Comparison of ENCODE assay signal across 9 mouse cellular contexts in genomic region chr7:127183828-127184227, GRCm38 (mm10). TPM values are rescaled to one million over a fixed set of nuclear protein-coding genes. Genes with fewer than 3 reads are reported as not detected.
DNase-seq lines count a peak whose midpoint lies in the region; ATAC-seq and TF ChIP-seq lines count a peak whose summit lies in the region.
"Had no signal": no experiment of that assay in that cellular context is flagged by ENCODE, and none has a peak within 500 bp of the region (broad histone marks: within the 10 kb centered on the region; RNA-seq: fewer than 3 reads in every experiment).

No protein-coding gene starts in this region.

- intact Hi-C loops in gastrocnemius, postnatal 14 days (cut with DNase I; ENCODE audit: low total_unique reads): loop anchor here (5.0 kb wide), 1 partner anchor 52 kb away; no protein-coding TSS in a partner anchor

- no peak for TF ChIP-seq POLR2A in testis, adult 2 months (IDR thresholded peaks at IDR 0.05; ENCODE audit: control insufficient read depth, low read depth, low read length)

- no peaks in the 10 kb centered on the region for H3K27me3 ChIP-seq in forebrain, postnatal 0 days (ENCODE audit: insufficient read depth, low read length)
- H3K27me3 ChIP-seq in forebrain, embryonic 10.5 days (ENCODE audit: poor library complexity, severe bottlenecking): no peaks in the 10 kb centered on the region
- no peaks in the 10 kb centered on the region for H3K27me3 ChIP-seq in testis, adult 2 months (ENCODE audit: control insufficient read depth, insufficient read depth, low read length)
- no peaks in the 10 kb centered on the region for H3K27me3 ChIP-seq in liver, embryonic 11.5 days (replicated peaks; ENCODE audit: control insufficient read depth, insufficient read depth, low read length)

- H3K36me3 ChIP-seq in forebrain, postnatal 0 days (ENCODE audit: insufficient read depth): no peaks in the 10 kb centered on the region
- H3K36me3 ChIP-seq in forebrain, embryonic 10.5 days (replicated peaks): no peaks in the 10 kb centered on the region
- H3K36me3 ChIP-seq in testis, adult 2 months (ENCODE audit: control insufficient read depth, insufficient read depth, low read length): no peaks in the 10 kb centered on the region
- no peaks in the 10 kb centered on the region for H3K36me3 ChIP-seq in liver, embryonic 11.5 days (ENCODE audit: control insufficient read depth, insufficient read depth, low read length)

- no peak overlapping the region for H3K9ac ChIP-seq in forebrain, postnatal 0 days
- no peak overlapping the region for H3K9ac ChIP-seq in liver, embryonic 11.5 days (ENCODE audit: low read depth, low read length)

- H3K9me3 ChIP-seq in forebrain, postnatal 0 days (ENCODE audit: low read length): no peaks in the 10 kb centered on the region
- H3K9me3 ChIP-seq in forebrain, embryonic 10.5 days: no peaks in the 10 kb centered on the region
- H3K9me3 ChIP-seq in liver, embryonic 11.5 days (ENCODE audit: control insufficient read depth, low read length): no peaks in the 10 kb centered on the region

- peak; percentile 30 for TF ChIP-seq CTCF in forebrain, postnatal 0 days (IDR thresholded peaks at IDR 0.05; ENCODE audit: low read depth)
- peak; percentile 37; the same call in 1 of the 2 replicates for TF ChIP-seq CTCF in testis, adult 2 months (IDR thresholded peaks at IDR 0.05; ENCODE audit: control insufficient read depth, insufficient read depth, insufficient replicate concordance, low read depth, low read length)

- no peak overlapping the region for H3K4me2 ChIP-seq in forebrain, postnatal 0 days (ENCODE audit: low read depth)
- H3K4me2 ChIP-seq in liver, embryonic 11.5 days: peak overlapping the region; percentile 14; the same call in 1 of the 2 replicates

- no peak overlapping the region for H3K27ac ChIP-seq in forebrain, postnatal 0 days (ENCODE audit: low read depth, low read length)
- no peak overlapping the region for H3K27ac ChIP-seq in forebrain, embryonic 10.5 days
- no peak overlapping the region for H3K27ac ChIP-seq in testis, adult 2 months (ENCODE audit: control insufficient read depth, insufficient read depth, low read depth, low read length)
- peak overlapping the region; percentile 64; the same call in 1 of the 2 replicates for H3K27ac ChIP-seq in liver, embryonic 11.5 days (ENCODE audit: low read depth, low read length)

- H3K4me1 ChIP-seq in forebrain, postnatal 0 days (ENCODE audit: insufficient read depth): no peaks in the 10 kb centered on the region
- no peaks in the 10 kb centered on the region for H3K4me1 ChIP-seq in forebrain, embryonic 10.5 days
- H3K4me1 ChIP-seq in testis, adult 2 months (ENCODE audit: control insufficient read depth, insufficient read depth, low read length): no peaks in the 10 kb centered on the region
- H3K4me1 ChIP-seq in liver, embryonic 11.5 days (replicated peaks; ENCODE audit: control insufficient read depth, insufficient read depth, low read length): peaks cover 36% of the 10 kb centered on the region

- DNase-seq in forebrain, postnatal 0 days: no peak
- no peak for DNase-seq in forebrain, embryonic 10.5 days (ENCODE audit: extremely low spot score, low spot score)
- DNase-seq in testis, postnatal 14 days (ENCODE audit: low spot score): no peak
- no peak for DNase-seq in liver, embryonic 11.5 days (ENCODE audit: low spot score)
- peak; percentile 40 to 41 for DNase-seq in thymus, postnatal 36 days
- DNase-seq in gastrocnemius, postnatal 14 days: no peak
- DNase-seq in cerebellum, postnatal 4 days (ENCODE audit: low spot score in 2 of 2): no peak

- no peak overlapping the region for H3K4me3 ChIP-seq in forebrain, postnatal 0 days (ENCODE audit: low read depth, low read length)
- H3K4me3 ChIP-seq in forebrain, embryonic 10.5 days: no peak overlapping the region
- no peak overlapping the region for H3K4me3 ChIP-seq in testis, adult 2 months (ENCODE audit: control insufficient read depth, low read depth, low read length)
- H3K4me3 ChIP-seq in liver, embryonic 11.5 days (ENCODE audit: low read depth, low read length): no peak overlapping the region
- H3K4me3 ChIP-seq: erythroblast, embryonic 14.5 days had no signal

- ATAC-seq in forebrain, postnatal 0 days: no peak
- ATAC-seq in liver, embryonic 11.5 days (replicated peaks; ENCODE audit: low FRiP score): peak; percentile 63

- WGBS in forebrain, postnatal 0 days: 74% methylated on average over 6 of the region's 6 CpGs
- WGBS in forebrain, embryonic 10.5 days: 83% methylated on average over 6 of the region's 6 CpGs
- 65% methylated on average over 6 of the region's 6 CpGs for WGBS in liver, embryonic 11.5 days

RNA-seq across cellular contexts. Expression of gene Cd2bp2, which starts 12.0 kb away (rescaled TPM):
- 89.9 and 131 TPM in 2 replicates for total RNA-seq in forebrain, postnatal 0 days (2014; rRNA removed)
- polyA plus RNA-seq in forebrain, postnatal 0 days (2015; fragmentation: Nextera tagmentation; extraction: Ambion mirVana): 55.0 and 67.5 TPM in 2 replicates
- 111 and 114 TPM in 2 replicates for polyA plus RNA-seq in forebrain, embryonic 10.5 days (2016; fragmentation: Nextera tagmentation; extraction: Ambion mirVana)
- polyA plus RNA-seq in testis, adult 2 months (2012; rRNA removed): 19.6 and 27.8 TPM in 2 replicates
- 50.3 and 59.5 TPM in 2 replicates for polyA plus RNA-seq in liver, embryonic 11.5 days (2014; fragmentation: Nextera tagmentation; extraction: Ambion mirVana)
- 10 to 100 TPM; 30.0 to 32.0 TPM for total RNA-seq in gastrocnemius, postnatal 14 days (2021)

RNA-seq across cellular contexts. Expression of gene Tbc1d10b, which starts 24.4 kb away (rescaled TPM):
- total RNA-seq in forebrain, postnatal 0 days (2014; rRNA removed): 63.8 and 68.7 TPM in 2 replicates
- polyA plus RNA-seq in forebrain, postnatal 0 days (2015; fragmentation: Nextera tagmentation; extraction: Ambion mirVana): 18.1 and 24.8 TPM in 2 replicates
- polyA plus RNA-seq in forebrain, embryonic 10.5 days (2016; fragmentation: Nextera tagmentation; extraction: Ambion mirVana): 27.3 and 29.2 TPM in 2 replicates
- 5.1 and 6.3 TPM in 2 replicates for polyA plus RNA-seq in testis, adult 2 months (2012; rRNA removed)
- 28.2 and 29.0 TPM in 2 replicates for polyA plus RNA-seq in liver, embryonic 11.5 days (2014; fragmentation: Nextera tagmentation; extraction: Ambion mirVana)
- 10 to 100 TPM; 32.1 to 32.9 TPM for total RNA-seq in gastrocnemius, postnatal 14 days (2021)

RNA-seq across cellular contexts. Expression of gene Mylpf, which starts 24.9 kb away (rescaled TPM):
- 0.52 and 1.6 TPM in 2 replicates for total RNA-seq in forebrain, postnatal 0 days (2014; rRNA removed)
- 1.8 and 3.2 TPM in 2 replicates for polyA plus RNA-seq in forebrain, postnatal 0 days (2015; fragmentation: Nextera tagmentation; extraction: Ambion mirVana)
- polyA plus RNA-seq in forebrain, embryonic 10.5 days (2016; fragmentation: Nextera tagmentation; extraction: Ambion mirVana): 10.7 and 10.8 TPM in 2 replicates
- 1.3 and 1.4 TPM in 2 replicates for polyA plus RNA-seq in testis, adult 2 months (2012; rRNA removed)
- 31.5 and 33.6 TPM in 2 replicates for polyA plus RNA-seq in liver, embryonic 11.5 days (2014; fragmentation: Nextera tagmentation; extraction: Ambion mirVana)
- total RNA-seq in gastrocnemius, postnatal 14 days (2021): over 10,000 TPM; 57,620 to 58,231 TPM

RNA-seq across cellular contexts. Expression of gene Spn, which starts 46.2 kb away (rescaled TPM):
- total RNA-seq in forebrain, postnatal 0 days (2014; rRNA removed): 0.14 and 0.15 TPM in 2 replicates
- polyA plus RNA-seq in forebrain, postnatal 0 days (2015; fragmentation: Nextera tagmentation; extraction: Ambion mirVana): 0.10 TPM in 1 of 2 replicates, not detected in the other
- polyA plus RNA-seq in forebrain, embryonic 10.5 days (2016; fragmentation: Nextera tagmentation; extraction: Ambion mirVana): 0.07 and 0.10 TPM in 2 replicates
- polyA plus RNA-seq in testis, adult 2 months (2012; rRNA removed): 0.09 and 0.10 TPM in 2 replicates
- 12.7 and 14.4 TPM in 2 replicates for polyA plus RNA-seq in liver, embryonic 11.5 days (2014; fragmentation: Nextera tagmentation; extraction: Ambion mirVana)
- total RNA-seq in gastrocnemius, postnatal 14 days (2021): under 1 TPM; 0.24 to 0.27 TPM

RNA-seq across cellular contexts. Expression of gene Zfp553, which starts 49.0 kb away (rescaled TPM):
- 34.3 and 46.6 TPM in 2 replicates for total RNA-seq in forebrain, postnatal 0 days (2014; rRNA removed)
- 29.8 and 35.9 TPM in 2 replicates for polyA plus RNA-seq in forebrain, postnatal 0 days (2015; fragmentation: Nextera tagmentation; extraction: Ambion mirVana)
- 74.7 and 78.3 TPM in 2 replicates for polyA plus RNA-seq in forebrain, embryonic 10.5 days (2016; fragmentation: Nextera tagmentation; extraction: Ambion mirVana)
- polyA plus RNA-seq in testis, adult 2 months (2012; rRNA removed): 3.4 and 3.7 TPM in 2 replicates
- polyA plus RNA-seq in liver, embryonic 11.5 days (2014; fragmentation: Nextera tagmentation; extraction: Ambion mirVana): 17.2 TPM in 2 replicates
- 1 to 10 TPM; 4.2 to 5.4 TPM for total RNA-seq in gastrocnemius, postnatal 14 days (2021)

Comparison
In these comparisons a context has a peak if more than half of its experiments do, and no peak if none do; other contexts are left out.
1. DNase-seq: peak in thymus, postnatal 36 days (2 of 2); none in forebrain, postnatal 0 days (single experiment), forebrain, embryonic 10.5 days (single experiment), testis, postnatal 14 days (single experiment), liver, embryonic 11.5 days (single experiment), gastrocnemius, postnatal 14 days (single experiment) and cerebellum, postnatal 4 days (0 of 2).